Mouse (Mus musculus): ENCODE measurements around the gene Ifitm3.

DNA sequence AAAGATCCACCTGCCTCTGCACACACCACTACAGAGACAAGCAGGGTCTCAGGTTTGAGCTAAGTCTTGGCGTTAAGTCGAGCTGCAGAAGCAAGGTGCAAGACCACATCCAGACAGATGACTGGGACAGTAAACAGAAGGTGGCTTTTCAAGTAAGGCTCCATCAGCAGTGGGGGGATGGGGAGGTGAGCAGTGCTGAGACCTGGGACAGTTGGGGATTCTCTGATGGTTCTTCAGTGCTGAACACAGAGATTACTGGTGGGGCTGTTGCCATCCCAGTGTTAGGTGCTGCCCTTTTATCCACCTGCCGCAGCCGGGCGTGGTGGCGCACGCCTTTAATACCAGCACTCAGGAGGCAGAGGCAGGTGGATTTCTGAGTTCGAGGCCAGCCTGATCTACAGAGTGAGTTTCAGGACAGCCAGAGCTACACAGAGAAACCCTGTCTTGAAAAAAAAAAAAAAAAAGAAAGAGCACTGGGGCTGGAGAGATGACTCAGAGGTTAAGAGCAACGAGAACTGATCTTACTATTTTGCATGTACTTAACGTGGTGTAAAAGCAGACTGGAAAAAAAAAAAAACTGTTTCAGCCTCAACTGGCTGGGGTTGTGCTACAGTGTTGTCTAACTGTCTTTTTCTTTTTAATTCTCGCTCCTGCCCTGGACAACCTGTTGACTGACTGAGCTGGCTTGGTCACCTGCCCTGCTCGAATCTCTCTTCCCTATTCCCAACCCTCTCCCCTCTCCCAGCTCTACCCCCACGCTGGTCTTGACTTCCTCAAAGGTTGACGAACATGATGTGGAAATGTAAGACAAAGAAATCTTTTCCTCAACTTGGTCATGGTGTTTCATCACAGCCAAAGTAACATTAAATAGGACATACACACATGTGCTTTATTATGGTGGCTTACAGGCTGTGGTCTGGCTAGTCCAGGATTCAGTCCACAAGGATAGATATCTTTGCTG lies 11.2 kb upstream of the Ifitm3 start:
- no peak for TF ChIP-seq CTCF (conservative IDR thresholded peaks at IDR 0.05; ENCODE audit: insufficient read depth, insufficient read length, low read depth, low read length)
- TF ChIP-seq POLR2A (IDR thresholded peaks at IDR 0.05; ENCODE audit: low read depth, low read length) = no peak
